Mouse (Mus musculus) common myeloid progenitor, adult 5-6 weeks (primary cell): ENCODE results near the gene Aldoc. TPM values are rescaled to one million over a fixed set of nuclear protein-coding genes. Genes with fewer than 3 reads are reported as not detected.
A peak's percentile ranks its signal among the peaks of the same experiment; 100 is the strongest.
"Not testable (repeated sequence)": the region's sequence is repeated elsewhere in the genome, so short reads cannot be mapped to it uniquely, and the experiment has no call there.

Experiments used
- ATAC-seq: replicated peaks from 2 replicates; pipeline ENCODE4 v1.8.0; 2016; ENCODE audit warnings: low read depth, mild to moderate bottlenecking, moderate TSS enrichment, inconsistent platforms; ENCODE audit not compliant: poor library complexity, severe bottlenecking
- total RNA-seq: library from RNA; stranded (forward); fragments of 200-1000, 187-1606 nt; gene quantifications from 2 replicates; pipeline ENCODE4 v1.2.3, GENCODE M21; 2017

Aldoc gene
- total RNA-seq: 1.4 TPM in 1 of 2 replicates, not detected in the other

- ATAC-seq: peak; percentile 97
Measured at GRCm38 (mm10) chr11:78322860-78323259, at the start of gene Aldoc. TSS of gene Aldoc (plus strand) at chr11:78322968.

- ATAC-seq: no peak
Measured at GRCm38 (mm10) chr11:78275596-78275995, 47.2 kb upstream of the Aldoc start.

- ATAC-seq: not testable (repeated sequence)
Measured at GRCm38 (mm10) chr11:78276169-78276568, 46.6 kb upstream of the Aldoc start.

- no peak for ATAC-seq
Measured at GRCm38 (mm10) chr11:78278853-78279252, 43.9 kb upstream of the Aldoc start.

- ATAC-seq: no peak
Measured at GRCm38 (mm10) chr11:78279586-78279985, 43.2 kb upstream of the Aldoc start.

GRCm38 (mm10) chr11:78289146-78289763, 33.5 kb upstream of the Aldoc start:
- ATAC-seq: no peak

- ATAC-seq: no peak
Measured at GRCm38 (mm10) chr11:78290654-78291053, 32.1 kb upstream of the Aldoc start, which contains the start of gene BC030499. TSS of gene BC030499 (plus strand) at chr11:78290841.

- no peak for ATAC-seq
Measured at GRCm38 (mm10) chr11:78294585-78294984, 28.2 kb upstream of the Aldoc start.

- no peak for ATAC-seq
Measured at GRCm38 (mm10) chr11:78300917-78301316, 21.9 kb upstream of the Aldoc start.

- ATAC-seq: peak; percentile 100
Measured at GRCm38 (mm10) chr11:78301357-78302084, 21.2 kb upstream of the Aldoc start, which contains the start of gene Spag5. TSS of gene Spag5 (plus strand) at chr11:78301529.

- no peak for ATAC-seq
Measured at GRCm38 (mm10) chr11:78305272-78305671, 17.5 kb upstream of the Aldoc start.

- no peak for ATAC-seq
Measured at GRCm38 (mm10) chr11:78310861-78311511, 11.8 kb upstream of the Aldoc start.

GRCm38 (mm10) chr11:78313662-78314061, 9.1 kb upstream of the Aldoc start:
- no peak for ATAC-seq

GRCm38 (mm10) chr11:78318411-78318810, 4.4 kb upstream of the Aldoc start:
- no peak for ATAC-seq

- no peak for ATAC-seq
Measured at GRCm38 (mm10) chr11:78322076-78322831, 514 bp upstream of the Aldoc start.

- ATAC-seq: no peak
Measured at GRCm38 (mm10) chr11:78324000-78324785, 1.4 kb downstream of the Aldoc start.

- ATAC-seq: no peak
Measured at GRCm38 (mm10) chr11:78324965-78325364, 2.2 kb downstream of the Aldoc start.

GRCm38 (mm10) chr11:78327215-78327614, 4.4 kb downstream of the Aldoc start:
- no peak for ATAC-seq
